Mouse (Mus musculus) olfactory bulb, adult 2 months (tissue): ENCODE measurements around the gene Atg5. TPM values are rescaled to one million over a fixed set of nuclear protein-coding genes. Genes with fewer than 3 reads are reported as not detected.

Experiments used
- H3K27ac ChIP-seq: fragments of 200-500 bp; 2 replicates; pipeline ENCODE4 v1.5.1; 2012; ENCODE audit warnings: low read depth, low read length; ENCODE audit not compliant: insufficient read depth
- H3K4me1 ChIP-seq: fragments of 200-500 bp; 2 replicates; pipeline ENCODE4 v1.6.1; 2012; ENCODE audit warnings: low read length; ENCODE audit not compliant: control insufficient read depth, insufficient read depth
- H3K4me3 ChIP-seq: fragments of 200-500 bp; 2 replicates; pipeline ENCODE4 v1.5.1; 2012; ENCODE audit warnings: mild to moderate bottlenecking, low read depth, low read length, moderate library complexity; ENCODE audit not compliant: insufficient read depth
- CTCF ChIP-seq: fragments of 200-500 bp; IDR thresholded peaks from 2 replicates; pipeline ENCODE4 v1.5.1; 2012; ENCODE audit warnings: low read depth, mild to moderate bottlenecking, low read length, moderate library complexity; ENCODE audit not compliant: insufficient read depth
- POLR2A ChIP-seq: fragments of 200-500 bp; IDR thresholded peaks from 2 replicates; pipeline ENCODE4 v1.6.1; 2012; ENCODE audit warnings: mild to moderate bottlenecking, low read depth, low read length, moderate library complexity; ENCODE audit not compliant: insufficient read depth
- WGBS: fragments of 180-500 bp; shearing (Covaris S2); methylation state at CpG from one replicate; pipeline ENCODE4 v1.1.7; 2018; 5-methylcytosine and 5-hydroxymethylcytosine counted together
- polyA plus RNA-seq: library from polyadenylated mRNA; stranded (reverse); fragments of >200 nt; gene quantifications from 2 replicates; pipeline ENCODE4 v1.2.4, GENCODE M21; 2012; ENCODE audit warnings: low replicate concordance; ENCODE audit not compliant: missing spikeins, insufficient read depth, insufficient read length

Atg5 gene
- polyA plus RNA-seq, 1 experiment = not detected

DNA sequence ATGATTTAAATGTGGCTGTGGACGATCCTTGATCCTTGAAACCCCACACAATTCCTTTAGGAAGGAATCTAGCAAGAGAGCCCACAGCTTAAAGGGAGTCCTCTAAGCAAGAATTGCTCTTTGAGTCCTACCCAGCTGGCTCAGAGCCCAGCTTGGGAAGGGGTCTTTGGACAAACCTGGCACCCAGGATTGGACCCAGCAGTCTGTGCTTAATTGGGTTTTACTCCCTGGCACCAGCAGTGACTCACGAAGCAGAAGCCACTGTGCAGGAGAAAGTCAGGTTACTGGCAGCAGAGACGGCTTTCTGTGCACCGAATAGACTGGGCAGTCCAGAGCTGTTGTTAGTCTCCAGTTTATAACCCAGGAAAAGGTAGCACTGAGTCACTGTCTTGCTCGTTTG is 117.1 kb downstream of the Atg5 start:
- no peak overlapping the region for H3K4me3 ChIP-seq
- H3K27ac ChIP-seq = no peak overlapping the region
- WGBS = 53% methylated on average over 5 of the region's 5 CpGs
- peaks cover 12% of the 10 kb centered on the region for H3K4me1 ChIP-seq
- TF ChIP-seq POLR2A = no peak
- TF ChIP-seq CTCF = no peak

DNA sequence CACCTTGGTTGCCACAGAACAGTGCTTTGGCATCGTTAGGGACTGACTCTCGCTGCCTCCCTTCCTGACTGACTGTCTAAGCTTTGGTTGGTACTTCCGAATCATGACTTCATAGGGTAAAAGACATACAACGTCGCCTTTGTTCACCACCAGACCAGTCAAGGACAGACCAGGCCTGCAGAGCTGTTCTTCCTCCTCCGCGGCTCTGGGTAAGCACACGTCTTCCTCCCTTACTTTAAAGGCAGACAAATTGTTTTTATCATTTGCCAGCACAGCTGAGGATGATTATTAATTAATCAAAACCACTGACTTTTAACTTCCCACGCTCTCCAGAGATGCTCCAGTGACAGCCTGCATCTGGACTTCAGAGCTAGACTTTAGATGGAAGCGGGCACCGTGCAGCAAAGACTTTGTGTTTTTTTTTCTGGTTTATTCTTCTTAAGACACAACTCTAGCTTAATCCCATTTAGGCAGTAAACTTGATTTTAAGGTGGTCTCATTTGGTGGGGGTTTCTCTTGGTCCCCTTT is 120.6 kb downstream of the Atg5 start:
- 57% methylated on average over 11 of the region's 11 CpGs for WGBS
- Histone ChIP-seq H3K4me1 (peaks cover 3% of the 10 kb centered on the region; the same call in 1 of the 2 replicates), H3K27ac (no peak overlapping the region), H3K4me3 (no peak overlapping the region)
- no peak for TF ChIP-seq POLR2A
- no peak for TF ChIP-seq CTCF

DNA sequence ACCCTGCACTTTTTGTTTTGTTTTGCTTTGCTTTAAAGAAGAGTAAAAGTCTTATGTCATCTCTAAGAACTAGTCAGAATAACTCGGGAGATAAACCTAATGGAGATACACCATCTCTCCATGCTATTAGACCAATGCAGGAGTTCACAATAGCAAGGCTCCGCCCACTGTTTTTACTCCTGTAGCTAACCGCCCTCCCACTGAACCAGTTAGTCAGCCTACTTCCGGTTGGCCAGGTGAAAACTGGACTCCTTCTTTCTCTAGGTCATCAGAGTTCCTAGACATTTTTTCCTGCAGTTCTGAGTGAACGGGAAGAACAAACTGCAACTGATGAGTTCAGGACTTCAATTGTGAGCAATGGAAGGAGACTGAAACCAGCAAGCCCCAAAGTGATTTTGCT is 122.1 kb downstream of the Atg5 start:
- no peak for TF ChIP-seq CTCF
- TF ChIP-seq POLR2A = no peak
- no peak overlapping the region for H3K4me3 ChIP-seq
- H3K27ac ChIP-seq = no peak overlapping the region
- 87% methylated on average over 5 of the region's 5 CpGs for WGBS
- peaks cover 3% of the 10 kb centered on the region; the same call in 1 of the 2 replicates for H3K4me1 ChIP-seq

DNA sequence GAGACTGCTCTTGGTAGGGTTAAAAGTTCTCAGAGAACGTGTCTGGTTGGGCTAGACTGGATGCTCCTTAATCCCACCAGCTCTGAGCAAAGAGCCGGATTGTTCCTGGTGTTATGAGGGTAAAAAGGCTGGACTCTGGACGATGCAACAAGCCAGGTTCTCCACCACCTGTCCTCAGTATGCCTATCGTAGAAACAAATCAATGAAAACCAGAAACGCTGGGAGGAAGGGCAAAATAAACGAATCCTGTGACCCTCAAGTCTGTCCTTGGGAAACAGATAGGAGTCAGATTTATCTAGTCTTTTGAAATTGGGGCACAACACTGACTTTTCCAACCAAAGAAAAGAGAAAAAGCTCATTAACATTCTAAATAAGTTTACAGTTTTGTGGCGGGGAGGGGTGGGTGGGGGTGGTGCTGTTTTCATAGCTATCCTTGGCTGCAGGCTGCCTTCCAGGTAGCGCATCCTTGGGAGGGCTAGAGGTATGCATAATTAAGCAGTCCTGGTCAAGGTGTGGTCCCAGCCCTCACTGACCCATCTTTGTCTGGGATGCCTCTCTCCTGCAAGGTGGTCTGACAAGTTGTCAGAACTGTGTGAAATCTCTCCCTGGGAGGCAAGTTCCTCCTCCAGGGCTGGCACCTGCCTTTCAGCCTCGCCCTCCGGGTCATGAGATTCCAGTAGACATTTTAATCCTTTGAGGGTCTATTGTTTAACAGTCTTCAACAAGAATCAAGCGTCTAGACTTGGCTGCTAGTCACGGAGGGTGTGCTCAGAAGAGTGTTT is 123.5 kb downstream of the Atg5 start:
- no peak for TF ChIP-seq POLR2A
- TF ChIP-seq CTCF = no peak
- H3K27ac ChIP-seq = no peak overlapping the region
- H3K4me3 ChIP-seq = no peak overlapping the region
- peaks cover 3% of the 10 kb centered on the region; the same call in 1 of the 2 replicates for H3K4me1 ChIP-seq
- WGBS = 79% methylated on average over 12 of the region's 12 CpGs

DNA sequence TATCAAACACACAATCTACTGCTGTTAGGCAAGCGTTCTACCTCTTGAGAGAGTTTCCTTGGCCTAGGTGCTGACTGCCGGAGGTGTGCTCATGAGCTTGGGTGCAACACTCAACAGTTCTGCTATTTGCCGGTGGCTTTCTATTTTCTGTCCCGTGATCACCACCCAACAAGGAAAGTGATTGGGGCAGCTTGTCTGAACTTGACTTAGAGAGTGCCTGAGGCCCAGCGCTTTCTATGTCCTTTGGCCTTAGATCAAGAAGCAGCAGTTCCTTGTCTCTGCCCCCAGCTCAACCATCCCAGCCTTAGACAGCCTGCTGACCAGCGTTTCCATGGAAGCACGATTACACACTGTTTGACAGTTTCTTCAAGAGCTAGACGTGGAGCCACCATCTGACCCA is 124.7 kb downstream of the Atg5 start:
- no peak overlapping the region for H3K4me3 ChIP-seq
- H3K4me1 ChIP-seq = peaks cover 3% of the 10 kb centered on the region; the same call in 1 of the 2 replicates
- no peak for TF ChIP-seq POLR2A
- TF ChIP-seq CTCF = no peak
- 88% methylated on average over 8 of the region's 8 CpGs for whole genome bisulfite sequencing
- H3K27ac ChIP-seq = no peak overlapping the region

DNA sequence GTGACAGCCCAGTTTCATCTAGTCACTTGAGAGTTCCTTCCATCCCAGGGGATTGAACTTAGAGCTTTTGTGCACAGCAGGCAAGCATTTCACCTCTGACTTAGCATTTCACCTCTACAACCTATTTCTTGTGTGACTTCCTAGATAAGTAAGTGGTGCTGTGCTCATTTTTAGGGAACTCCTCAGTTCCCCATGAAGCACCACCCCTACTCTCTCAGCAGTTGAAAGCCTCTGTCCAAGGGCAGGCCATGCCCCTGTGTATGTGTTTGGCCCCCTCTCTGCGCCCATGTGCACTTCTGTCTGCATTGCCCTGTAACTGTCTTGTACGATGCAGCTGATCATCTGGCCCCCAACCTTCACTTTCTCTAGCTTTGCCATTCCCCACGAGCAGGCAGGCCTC is 132.0 kb downstream of the Atg5 start:
- no peak for TF ChIP-seq CTCF
- WGBS = 49% methylated on average over 3 of the region's 3 CpGs
- Histone ChIP-seq H3K4me3 (no peak overlapping the region), H3K4me1 (peaks cover 18% of the 10 kb centered on the region), H3K27ac (no peak overlapping the region)

DNA sequence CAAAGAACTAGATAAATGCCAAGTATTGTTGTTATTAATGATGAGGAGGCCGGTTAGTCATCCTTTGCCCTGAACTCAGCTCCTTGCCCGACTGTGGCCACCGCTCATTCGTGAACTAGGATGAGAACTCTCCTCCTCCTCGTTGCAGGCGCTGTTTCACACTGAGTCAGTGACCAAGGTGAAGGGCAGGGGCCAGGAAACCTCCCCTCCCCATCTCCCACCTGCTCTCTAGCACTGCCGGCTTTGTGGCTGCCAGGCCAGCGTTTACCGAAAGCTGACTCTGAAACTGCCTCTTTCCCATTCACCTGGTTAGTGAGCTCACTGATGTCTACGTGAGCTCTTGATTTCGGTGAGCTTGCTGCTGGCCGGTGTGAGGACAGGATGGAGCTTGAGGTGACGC is 132.4 kb downstream of the Atg5 start:
- Histone ChIP-seq H3K4me1 (peaks cover 18% of the 10 kb centered on the region), H3K4me3 (no peak overlapping the region), H3K27ac (no peak overlapping the region)
- TF ChIP-seq CTCF = no peak
- no peak for TF ChIP-seq POLR2A
- 65% methylated on average over 13 of the region's 13 CpGs for WGBS

DNA sequence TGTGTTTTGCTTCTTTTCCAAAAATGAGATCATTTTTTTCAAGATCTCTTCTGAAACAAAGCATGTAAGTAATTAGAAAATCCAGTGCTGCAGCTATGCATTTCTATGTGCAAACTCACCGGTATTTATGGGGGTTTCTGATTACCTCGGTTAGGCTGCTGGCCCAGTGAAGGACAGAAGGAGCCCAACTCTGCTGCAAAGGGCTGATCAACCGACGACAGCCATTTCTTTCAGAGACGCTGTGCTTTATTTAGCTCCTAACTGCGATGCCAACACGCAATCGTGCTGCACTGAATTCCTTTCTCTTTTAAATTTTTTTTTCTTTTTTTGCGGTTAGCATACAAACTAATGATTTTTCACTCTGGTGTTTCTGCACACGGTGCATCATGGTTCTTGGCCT is 133.4 kb downstream of the Atg5 start:
- TF ChIP-seq POLR2A (no peak), CTCF (no peak)
- WGBS = 25% methylated on average over 10 of the region's 10 CpGs
- Histone ChIP-seq H3K27ac (no peak overlapping the region), H3K4me1 (peaks cover 18% of the 10 kb centered on the region), H3K4me3 (no peak overlapping the region)

DNA sequence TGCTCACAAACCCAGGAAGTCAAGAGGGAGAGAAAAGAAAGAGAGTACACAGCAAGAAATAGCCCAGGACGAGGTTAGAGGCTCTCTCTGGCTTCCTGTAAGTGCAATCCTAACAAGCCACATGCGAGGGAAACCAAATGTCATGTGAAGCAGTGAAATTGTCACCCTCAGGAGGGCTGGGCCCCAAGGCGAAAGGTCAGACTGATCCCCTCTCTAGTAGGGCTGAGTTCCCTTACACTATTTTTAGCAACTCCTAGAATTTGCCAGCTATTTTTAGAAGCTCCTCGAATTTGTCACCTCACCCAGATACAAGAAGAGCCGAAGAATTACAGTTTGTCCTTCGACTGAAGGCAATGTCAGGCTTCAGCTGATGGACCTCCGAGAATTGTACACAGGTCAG is 135.3 kb downstream of the Atg5 start:
- Histone ChIP-seq H3K4me3 (no peak overlapping the region), H3K4me1 (peaks cover 18% of the 10 kb centered on the region), H3K27ac (no peak overlapping the region)
- WGBS = 81% methylated on average over 7 of the region's 7 CpGs
- no peak for TF ChIP-seq CTCF
- no peak for TF ChIP-seq POLR2A
